Mouse (Mus musculus) fibroblast of lung, adult 2 months (primary cell): ENCODE data around the gene Vmn2r51.
"Not testable (repeated sequence)": the region's sequence is repeated elsewhere in the genome, so short reads cannot be mapped to it uniquely, and the experiment has no call there.

Source experiments
- DNase-seq: peaks from one replicate; pipeline ENCODE4 v3.0.0-alpha.2; 2011; ENCODE audit warnings: low read depth

Gene Vmn2r51

DNA sequence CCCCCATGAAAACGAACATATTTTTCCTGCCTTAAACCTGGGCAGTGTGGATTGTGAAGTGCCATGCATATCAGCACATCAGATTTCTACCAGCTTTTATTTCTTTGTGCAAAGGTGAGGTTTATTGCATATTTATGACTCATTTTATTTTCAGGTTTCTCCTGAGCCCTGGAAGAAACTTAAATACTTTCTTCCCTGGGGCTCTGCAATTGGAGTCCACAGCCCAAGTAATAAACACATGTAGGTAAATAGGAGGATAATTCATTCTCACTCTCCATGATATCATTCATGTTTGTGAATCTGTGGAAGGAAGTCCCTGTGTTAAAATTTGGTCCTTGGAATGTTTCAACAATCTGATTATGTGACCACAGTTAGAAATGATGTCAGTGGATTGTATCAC lies at the start of gene Vmn2r51:
Vmn2r51 (minus strand) TSS at position 101 of the 400 bp plus-strand sequence.
- DNase-seq, result not testable (repeated sequence)

DNA sequence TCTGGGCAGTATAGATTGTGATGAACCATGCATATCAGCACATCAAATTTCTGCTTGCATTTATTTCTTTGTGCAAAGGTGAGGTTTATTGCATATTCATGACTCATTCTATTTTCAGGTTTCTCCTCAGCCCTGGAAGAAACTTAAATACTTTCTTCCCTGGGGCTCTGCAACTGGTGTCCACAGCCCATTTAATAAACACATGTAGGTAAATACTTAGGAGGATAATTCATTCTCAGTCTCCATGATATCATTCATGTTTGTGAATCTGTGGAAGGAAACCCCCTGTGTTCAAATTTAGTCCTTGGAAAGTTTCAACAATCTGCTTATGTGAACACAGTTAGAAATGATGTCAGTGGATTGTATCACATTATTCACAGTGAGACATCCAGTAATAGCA lies 52.3 kb downstream of the Vmn2r51 start, which contains the start of gene Vmn2r50:
Vmn2r50 (minus strand) TSS at position 101 of the 400 bp plus-strand sequence.
- DNase-seq, result not testable (repeated sequence)
